Mouse (Mus musculus) adrenal gland, postnatal 25 days (tissue): ENCODE data around the gene Lrrc49. TPM values are rescaled to one million over a fixed set of nuclear protein-coding genes. Genes with fewer than 3 reads are reported as not detected.

Experiments
- DNase-seq: peaks from one replicate; pipeline ENCODE4 v3.0.0; 2021; ENCODE audit warnings: mixed read lengths
- total RNA-seq: library from RNA; stranded (reverse); gene quantifications from 2 replicates; pipeline ENCODE4 v1.2.3, GENCODE M21; 2021

Gene Lrrc49
- total RNA-seq, 1 experiment from 2014 or later: 25.7 TPM

DNA sequence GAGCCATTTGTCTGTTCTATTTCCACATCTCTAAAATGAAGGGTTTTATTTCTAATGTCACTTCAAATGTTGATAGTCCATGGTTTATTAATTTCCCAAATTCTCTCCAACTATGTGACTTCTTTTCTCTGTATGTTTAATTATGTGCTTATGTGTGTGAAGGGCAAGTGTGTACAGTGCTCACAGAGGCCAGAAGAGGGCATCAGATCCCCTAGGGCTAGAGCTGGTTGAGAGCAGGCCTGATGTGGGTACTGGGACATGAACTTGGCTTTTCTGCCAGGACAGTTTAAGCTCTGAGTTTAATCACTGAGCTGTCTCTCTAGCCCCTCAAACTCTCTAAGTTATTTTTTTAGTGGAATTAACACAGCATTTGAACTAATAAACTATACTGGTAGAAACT, 13.2 kb downstream of the Lrrc49 start:
- no peak for DNase-seq

DNA sequence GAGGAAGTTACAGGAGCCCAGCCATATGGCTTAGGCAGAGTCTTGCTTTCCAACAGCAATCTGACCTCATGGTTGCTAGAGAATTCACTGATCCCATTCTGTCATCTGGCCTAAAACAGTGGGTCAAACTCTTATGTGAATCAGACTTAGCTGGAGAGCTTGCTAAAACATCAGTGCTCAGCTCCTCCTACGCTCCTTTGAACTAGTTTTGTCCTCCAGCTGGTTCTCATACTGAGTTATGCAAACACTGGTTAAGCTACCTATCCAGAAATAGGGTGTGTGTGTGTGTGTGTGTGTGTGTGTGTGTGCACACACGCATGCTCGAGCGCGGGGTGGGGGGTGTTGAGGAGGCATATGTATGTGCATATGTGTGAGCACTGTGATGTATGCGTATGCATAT, 15.4 kb downstream of the Lrrc49 start:
- DNase-seq: no peak

DNA sequence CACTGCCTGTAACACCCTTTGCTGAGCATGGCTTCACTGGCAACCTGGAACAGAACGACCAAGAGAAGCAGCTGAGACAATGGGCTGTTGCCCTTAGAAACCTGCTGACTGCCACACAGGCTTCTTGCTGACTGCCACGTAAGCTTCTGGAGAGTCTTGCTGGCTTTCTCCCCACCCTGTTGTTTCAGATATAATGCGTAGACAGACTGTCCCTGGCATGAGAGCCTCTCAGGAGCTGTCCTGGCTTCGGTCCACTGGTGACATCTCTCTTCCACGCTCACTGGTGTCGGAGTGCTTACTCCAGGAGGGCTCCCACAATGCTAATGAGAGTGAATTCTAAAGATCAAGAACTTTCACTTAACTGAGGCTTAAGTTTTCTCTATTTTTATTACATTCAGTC, 19.1 kb downstream of the Lrrc49 start:
- no peak for DNase-seq

- no peak for DNase-seq
These were observed 22.4 kb downstream of the Lrrc49 start for GRCm38 (mm10) chr9:60665535-60665934.

- no peak for DNase-seq
These were observed 23.1 kb downstream of the Lrrc49 start for GRCm38 (mm10) chr9:60664866-60665265.

GRCm38 (mm10) chr9:60664385-60664784, 23.6 kb downstream of the Lrrc49 start:
- DNase-seq: peak; percentile 22

GRCm38 (mm10) chr9:60662936-60663335, 25.0 kb downstream of the Lrrc49 start:
- DNase-seq: no peak

DNA sequence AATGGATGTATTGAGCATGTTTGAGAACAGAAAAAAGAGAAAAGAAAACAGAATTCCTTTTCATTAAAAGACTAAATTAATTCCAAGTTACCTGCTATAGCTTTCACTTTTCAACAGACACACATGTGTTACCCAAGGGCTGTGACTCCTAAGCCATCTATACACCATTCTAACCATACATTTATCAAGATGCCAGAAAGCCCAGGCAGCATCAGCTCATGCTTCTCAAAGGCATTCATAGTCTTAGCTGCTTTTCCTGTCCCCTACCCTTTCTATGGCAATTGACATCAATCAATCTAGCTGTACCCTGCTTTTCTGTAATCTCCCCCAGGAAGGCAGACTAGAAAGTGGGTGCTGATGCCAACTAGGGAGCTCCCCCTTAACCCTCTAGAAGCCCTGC, 34.4 kb downstream of the Lrrc49 start:
- no peak for DNase-seq

GRCm38 (mm10) chr9:60653137-60653536, 34.8 kb downstream of the Lrrc49 start:
- DNase-seq: no peak

- DNase-seq: no peak
These were observed 37.7 kb downstream of the Lrrc49 start for GRCm38 (mm10) chr9:60650277-60650676.

GRCm38 (mm10) chr9:60648981-60649975, 38.7 kb downstream of the Lrrc49 start:
- DNase-seq: peak; percentile 68

DNA sequence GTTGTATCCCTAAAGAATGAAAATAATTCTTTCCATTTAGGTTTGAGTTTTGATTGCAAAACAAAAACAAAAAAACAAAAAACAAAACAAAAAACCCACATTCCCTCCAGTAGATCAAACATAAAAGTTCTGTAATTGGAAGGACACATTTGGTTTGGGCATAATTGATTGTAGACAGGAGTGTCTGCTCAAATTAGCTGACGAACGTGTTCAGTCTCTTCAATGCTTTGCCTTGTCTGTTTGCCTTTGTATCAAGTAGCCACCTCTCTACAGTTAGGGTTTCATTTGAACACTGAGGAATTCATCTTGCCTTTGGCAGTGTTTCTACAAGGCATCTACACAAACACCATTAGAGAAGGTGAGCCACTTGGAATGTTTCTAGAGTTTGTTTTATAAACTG, 54.4 kb downstream of the Lrrc49 start:
- DNase-seq: no peak

DNA sequence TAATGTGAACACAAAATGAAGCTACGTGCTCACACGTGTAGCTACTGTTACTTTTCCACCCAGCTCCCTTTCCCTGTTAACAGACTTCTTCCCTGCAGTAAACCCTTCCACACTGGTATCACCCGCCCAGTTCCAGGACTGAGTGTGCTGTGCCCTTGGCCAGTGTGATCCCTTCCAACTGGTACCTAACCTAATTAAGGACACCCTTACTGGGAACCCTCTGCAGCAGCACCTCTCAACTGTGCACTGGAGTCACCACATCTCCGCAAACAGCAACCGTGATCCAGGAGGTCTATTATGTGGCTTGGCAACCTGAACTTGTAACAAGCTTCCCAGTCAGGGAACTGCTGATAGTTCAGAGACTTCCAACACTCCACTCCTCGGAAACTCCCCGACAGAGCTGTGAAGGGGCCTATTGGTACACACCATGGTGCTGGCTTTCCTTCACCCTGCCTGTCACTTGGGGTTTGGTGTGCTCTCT, 61.6 kb downstream of the Lrrc49 start:
- no peak for DNase-seq

DNA sequence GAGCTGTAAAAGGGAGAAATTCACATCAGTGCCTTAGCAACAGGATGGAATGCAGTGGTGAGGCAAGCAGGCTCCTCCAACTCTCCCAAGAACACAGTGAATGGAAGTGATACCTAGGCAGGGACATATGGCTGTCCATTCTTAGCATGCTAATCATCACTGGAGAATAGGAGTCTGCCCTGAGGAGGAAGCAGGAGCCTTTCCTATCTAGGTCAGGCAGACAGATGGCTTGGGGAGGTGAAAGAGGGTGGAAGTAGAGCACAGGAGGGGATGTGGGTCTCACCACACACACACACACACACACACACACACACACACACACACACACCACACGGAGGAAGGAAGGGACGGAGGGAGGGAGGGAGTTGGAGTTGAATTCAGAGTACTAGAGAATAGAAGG, 62.1 kb downstream of the Lrrc49 start:
- no peak for DNase-seq

DNA sequence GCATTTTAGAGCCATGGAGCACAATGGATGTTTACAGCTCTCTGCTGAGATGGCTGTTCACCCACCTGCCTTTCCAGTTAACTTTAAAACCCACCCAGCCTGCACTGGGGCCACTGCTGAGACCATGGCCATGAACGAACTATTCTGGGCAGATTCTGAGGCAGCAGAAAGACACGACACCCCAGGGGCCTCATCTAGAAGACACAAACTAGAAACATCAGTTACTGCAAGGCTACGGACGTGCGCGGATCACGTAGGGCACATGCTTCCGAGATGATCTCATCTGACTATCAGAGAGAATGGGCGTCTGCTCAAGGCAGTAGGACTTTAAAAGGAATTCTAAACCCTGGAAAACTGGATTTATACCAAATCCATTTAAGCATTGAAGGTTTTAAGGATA, 71.0 kb downstream of the Lrrc49 start:
- peak; percentile 25 for DNase-seq

DNA sequence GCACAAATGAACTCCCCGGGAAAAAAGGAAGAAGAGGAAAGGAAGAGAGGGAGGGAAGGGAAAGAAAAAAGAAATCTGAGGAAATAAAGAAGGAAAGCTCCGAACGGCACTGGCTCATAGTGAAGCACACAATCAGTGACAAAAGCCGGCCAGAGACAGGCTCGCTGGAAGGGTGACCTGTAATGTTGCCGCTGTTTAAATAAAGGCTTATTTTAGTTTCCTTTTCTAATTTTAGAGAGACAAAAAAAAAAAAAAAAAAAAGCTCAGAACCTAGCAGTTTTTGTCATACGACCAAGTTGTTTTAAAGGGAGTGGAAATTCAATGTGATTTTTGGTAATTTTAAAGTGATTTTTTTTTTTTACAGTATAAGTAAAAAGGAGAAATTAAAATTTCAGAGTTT, 71.6 kb downstream of the Lrrc49 start:
- no peak for DNase-seq

DNA sequence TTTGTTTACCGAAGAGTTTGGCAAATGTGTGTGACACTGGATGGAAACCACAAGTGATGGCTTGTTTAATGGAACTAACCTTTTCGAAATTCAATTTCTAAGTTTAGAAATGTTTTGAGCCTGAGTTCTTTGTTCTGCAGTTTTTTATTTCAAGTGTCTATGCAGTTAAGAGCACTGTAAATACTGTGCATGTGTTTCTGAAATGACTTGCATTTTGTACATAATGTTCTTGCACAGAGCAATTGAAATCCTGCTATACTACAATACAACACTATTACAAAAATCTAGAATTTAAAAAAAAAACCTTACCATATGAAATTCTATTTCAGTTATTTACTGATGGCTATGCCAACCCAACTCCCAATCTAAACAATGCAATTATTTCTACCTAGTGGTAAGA, 75.7 kb downstream of the Lrrc49 start:
- DNase-seq: no peak

- no peak for DNase-seq
These were observed 77.8 kb downstream of the Lrrc49 start for GRCm38 (mm10) chr9:60610194-60610593.

- DNase-seq: peak; percentile 9
These were observed 79.1 kb downstream of the Lrrc49 start for GRCm38 (mm10) chr9:60608857-60609256.

- no peak for DNase-seq
These were observed 79.9 kb downstream of the Lrrc49 start for GRCm38 (mm10) chr9:60608086-60608485.

GRCm38 (mm10) chr9:60604971-60605370, 83.0 kb downstream of the Lrrc49 start:
- no peak for DNase-seq

DNA sequence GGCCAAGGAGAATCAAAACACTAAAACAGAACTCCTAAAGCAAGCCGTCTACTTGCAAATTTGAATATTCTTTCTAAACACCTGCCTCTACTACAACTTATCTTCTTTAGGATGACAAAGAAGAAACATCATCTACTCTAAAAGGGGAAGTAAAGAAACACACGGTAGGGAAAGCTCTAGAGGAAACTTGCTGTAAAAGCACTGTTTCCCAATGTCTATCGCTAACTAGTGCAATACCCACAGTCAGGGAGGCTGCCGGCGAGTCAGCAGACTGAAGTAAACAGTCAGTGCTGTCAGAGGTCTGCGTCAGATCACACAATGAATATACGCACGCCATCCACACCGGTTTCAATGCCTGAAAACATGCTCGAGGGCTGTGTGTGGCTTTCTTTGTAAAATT, 86.0 kb downstream of the Lrrc49 start:
- DNase-seq: no peak

DNA sequence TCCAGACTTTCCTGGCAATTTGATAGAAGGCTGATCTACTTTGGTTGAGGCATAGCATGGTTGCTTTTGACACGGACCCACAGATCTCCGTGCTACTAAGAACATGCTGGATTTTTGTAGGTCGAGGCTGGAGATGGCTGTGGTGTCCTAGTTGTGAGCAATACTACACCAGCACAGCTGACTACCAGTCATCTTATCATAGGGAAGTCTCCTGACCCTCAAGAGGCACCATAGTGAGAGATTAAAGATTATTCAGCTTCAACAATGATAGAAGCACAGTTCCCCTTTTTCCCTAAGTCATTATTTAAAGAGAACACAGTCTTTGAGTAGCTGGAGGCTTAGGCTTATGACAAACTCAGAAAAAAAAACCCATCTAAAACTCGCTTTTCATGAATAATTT, 87.7 kb downstream of the Lrrc49 start:
- no peak for DNase-seq

DNA sequence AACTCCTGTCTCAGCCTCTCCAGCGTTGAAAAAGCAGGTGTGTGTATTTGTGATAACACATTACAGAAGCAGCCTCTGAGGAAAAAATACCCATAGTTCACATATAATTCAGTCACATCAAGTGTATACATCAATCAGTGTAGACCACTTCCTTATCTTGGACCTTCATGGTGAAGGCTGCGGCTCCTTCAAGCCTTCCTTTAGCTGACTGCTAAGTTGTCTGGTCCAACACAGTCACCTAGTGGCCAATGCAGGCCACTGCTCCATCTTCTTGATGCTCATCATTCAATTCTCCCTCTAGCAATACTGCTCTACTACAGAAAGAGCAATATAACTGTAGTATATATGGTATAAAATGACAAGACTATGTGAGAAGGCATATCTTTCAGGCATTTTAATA, 88.5 kb downstream of the Lrrc49 start:
- peak; percentile 8 for DNase-seq
